Mouse (Mus musculus) thymus, postnatal 0 days (tissue): ENCODE measurements at regions not wholly inside any gene's neighbourhood (a gene's known extent, or its start where the extent isn't known, plus 50 kb on each side); places are given as distances from the start of the nearest gene placed in this dataset.

Experiments
- DNase-seq: peaks from one replicate; pipeline ENCODE4 v3.0.0-alpha.2; 2015; ENCODE audit warnings: low spot score

- DNase-seq = no peak
Observed at GRCm38 (mm10) chr9:51518376-51518775, 189.7 kb upstream of the 1810046K07Rik start.

DNA sequence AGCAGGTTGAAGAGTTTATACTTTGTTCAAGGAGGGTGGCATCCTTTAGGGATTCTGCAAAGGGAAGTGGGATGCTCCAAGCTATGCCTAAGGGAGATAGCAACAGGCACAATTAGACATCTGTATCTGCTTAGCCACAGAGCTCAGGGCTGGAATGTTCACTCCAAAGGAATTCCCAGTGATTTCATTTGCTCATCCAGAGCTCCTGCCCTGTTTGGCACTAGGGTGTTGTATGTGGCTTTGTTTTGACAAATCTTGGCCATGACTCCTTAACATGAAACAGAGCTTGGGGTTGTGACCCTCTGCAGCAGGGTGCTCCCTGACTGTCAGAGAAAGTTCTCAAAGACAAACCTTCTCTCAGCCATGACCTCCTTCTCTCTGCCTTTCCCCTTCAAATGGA, 194.8 kb upstream of the 1810046K07Rik start:
- DNase-seq = no peak

DNA sequence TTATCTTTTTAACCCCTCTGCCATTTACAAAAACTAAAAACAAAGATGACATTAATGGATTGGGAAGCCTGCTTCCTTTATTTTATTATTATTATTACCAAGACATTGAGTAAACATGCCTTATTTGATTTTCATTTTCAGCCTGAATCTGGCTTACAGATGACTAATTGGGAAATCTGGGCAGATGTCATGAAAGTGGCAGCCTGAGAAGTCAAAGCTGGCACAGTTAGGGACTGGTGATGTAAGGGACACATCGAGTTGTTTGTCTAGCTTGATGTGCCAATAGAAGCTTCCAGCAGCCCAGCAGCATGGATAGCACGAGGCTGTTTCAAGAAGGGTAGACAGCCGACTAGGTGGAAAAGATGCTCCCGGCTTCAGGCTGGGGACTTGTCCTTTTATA, 197.2 kb upstream of the 1810046K07Rik start:
- DNase-seq = no peak

- no peak for DNase-seq
Observed at GRCm38 (mm10) chr9:51538894-51539293, 210.2 kb upstream of the 1810046K07Rik start.

DNA sequence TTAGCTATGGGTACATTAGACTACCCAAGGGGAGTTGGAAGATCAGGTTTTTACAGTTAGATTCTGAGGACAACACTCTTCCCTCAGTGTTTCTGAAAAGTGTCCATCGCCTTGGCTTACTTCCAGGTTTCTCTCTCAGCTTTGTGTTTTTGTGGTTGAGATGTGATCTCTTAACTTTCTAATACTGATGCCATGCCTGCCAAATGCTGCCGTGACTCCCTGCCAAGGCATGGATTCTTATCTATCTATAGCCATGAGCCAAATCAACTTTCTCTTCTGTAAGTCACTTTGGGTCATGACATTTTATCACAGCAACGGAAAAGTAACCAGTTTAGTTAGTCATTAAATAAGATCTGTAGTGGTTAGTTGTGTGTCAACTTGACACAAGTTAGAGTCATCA, 213.2 kb upstream of the 1810046K07Rik start:
- DNase-seq = no peak

DNA sequence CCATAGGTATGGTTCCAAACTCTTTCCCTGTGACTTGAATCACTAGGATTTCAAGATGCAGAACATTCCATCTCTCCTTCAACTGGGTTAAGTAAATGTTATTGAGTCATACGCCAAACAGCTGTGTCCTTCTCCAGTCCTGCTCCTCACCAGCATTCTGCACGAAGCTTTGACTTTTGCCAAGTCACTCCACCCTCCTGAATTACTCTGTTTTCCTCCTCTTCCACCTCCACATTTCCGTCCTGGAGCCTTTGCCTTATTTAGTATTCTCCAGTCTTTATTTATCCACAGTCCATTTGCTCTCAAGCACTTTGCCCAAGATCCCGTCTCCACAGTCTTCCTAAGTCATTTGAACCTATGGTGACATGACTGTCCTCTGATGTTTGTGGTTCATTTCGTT, 193.1 kb upstream of the Arhgap20 start:
- no peak for DNase-seq

- no peak for DNase-seq
Observed at GRCm38 (mm10) chr9:51581601-51582000, 183.5 kb upstream of the Arhgap20 start.

DNA sequence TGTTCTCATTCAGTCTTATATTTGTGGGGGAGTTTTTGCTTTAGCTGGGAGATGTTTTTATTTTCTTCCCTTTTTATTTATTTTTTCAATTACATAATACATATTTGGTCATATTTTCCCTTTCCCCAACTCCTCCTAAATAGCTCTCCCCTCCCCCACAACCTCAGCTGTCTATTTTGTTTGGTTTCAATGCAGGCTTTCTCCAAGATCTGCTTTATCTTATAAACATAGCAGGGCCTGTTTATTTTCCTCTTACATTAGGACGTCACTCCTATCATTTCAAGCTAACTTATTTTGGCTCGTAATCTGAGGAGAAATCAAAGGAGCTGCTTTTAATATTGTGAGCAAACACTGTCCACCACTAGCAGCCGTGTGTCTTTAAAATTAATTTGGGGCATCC, 171.4 kb upstream of the Arhgap20 start:
- no peak for DNase-seq

DNA sequence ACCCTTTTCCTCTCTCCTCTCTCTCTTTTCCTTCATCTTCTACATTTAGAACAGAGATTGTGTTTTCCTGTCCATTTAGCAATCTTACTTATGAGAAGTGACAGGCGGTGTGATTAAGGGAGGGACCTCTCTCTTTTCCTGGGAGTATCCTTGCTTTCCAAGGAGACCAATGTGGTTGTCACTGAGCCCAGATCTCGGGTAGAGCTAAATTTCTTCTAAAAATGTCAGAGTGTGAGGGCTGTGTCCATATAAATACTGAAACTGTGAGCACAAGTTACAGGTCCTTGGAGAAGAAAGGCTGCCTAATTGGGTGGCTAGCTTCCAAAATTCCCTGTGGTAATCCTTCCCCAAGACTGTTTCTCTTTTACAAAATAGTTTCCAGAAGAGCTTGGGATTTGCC, 166.4 kb upstream of the Arhgap20 start:
- no peak for DNase-seq

DNA sequence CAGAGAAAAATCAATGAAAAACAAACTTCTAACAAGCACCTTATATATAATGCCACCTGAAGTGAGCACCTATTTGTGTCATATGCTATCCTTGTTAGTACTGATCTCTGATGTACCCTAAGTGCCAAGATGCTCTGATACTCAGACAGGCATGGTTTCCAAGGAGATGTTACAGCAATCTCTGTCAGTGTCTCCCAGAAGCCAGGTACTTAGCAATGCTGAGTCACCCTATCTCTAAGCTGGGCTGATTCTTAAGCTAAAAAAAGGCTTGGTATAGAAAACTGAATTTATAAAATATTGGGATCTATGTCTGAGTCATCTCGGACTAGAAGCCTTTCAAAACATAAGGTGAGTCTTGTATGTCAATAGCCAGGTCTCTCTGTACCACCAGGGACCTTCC, 157.0 kb upstream of the Arhgap20 start:
- DNase-seq = no peak

- no peak for DNase-seq
Observed at GRCm38 (mm10) chr9:51608697-51609456, 156.3 kb upstream of the Arhgap20 start.

DNA sequence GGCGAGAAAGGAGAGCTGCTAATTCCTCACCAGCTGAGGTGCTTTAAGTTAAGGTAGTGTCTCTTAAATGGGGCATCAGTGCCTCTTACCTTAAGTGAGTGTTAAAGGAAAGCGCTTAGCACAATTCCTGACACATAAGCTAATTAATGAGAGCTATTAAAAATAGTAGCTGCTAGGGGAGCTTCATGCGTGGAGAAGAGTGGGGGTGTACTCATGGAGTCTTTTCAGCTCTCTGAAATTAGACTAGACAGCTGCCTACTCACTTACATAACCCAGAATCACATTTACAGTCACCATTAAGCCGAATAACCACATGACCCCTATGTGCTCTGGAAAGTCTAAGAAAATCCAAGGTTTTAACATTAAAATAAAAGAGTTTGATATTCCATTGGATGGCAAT, 139.0 kb upstream of the Arhgap20 start:
- no peak for DNase-seq

GRCm38 (mm10) chr9:51636097-51636496, 129.0 kb upstream of the Arhgap20 start:
- no peak for DNase-seq

DNA sequence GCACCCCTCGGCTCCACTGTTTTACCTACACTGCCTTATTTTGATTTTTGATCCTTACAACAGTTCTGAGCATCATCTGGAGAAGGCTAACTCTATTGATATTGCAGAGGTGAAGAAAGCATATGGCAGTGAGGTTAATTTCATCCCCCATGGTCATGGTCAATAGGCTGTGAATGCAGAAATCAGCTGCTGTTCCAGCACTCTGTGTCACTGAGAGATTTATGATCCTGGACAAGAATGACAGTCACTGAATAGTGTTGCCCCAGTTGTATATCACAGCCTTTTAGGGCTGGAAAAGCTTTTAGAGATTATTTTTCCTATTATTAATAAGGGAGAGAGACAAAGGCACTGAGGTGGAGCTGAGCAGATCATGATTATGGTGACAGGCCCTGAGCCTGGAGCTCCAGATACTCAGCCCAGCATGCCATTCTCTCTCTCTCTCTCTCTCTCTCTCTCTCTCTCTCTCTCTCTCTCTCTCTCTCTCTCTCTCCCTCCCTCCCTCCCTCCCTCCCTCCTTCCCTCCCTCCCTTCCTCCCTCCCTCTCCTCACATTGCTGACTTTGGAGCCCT, 128.5 kb upstream of the Arhgap20 start:
- DNase-seq = no peak

- no peak for DNase-seq
Observed at GRCm38 (mm10) chr9:51637131-51637920, 127.8 kb upstream of the Arhgap20 start.

DNA sequence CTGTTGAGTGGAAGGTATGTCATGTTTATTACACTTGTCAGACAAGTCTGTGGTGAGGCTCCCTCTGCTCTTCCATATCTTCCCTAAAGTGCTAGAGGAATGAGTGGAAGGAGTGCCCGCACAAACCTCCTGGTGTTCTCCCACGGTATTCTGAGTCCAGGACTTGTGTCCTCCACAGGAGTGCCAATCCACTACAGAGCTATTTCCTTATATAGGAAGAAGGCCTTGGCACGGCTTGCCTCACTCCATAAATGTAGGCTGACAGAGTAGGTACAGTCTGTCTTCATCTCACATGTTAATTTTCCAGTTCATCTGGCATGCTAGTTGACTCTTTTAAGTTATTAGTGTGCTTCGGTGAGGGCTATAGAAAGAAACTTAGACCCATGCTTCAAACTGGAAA, 123.4 kb upstream of the Arhgap20 start:
- DNase-seq = no peak

DNA sequence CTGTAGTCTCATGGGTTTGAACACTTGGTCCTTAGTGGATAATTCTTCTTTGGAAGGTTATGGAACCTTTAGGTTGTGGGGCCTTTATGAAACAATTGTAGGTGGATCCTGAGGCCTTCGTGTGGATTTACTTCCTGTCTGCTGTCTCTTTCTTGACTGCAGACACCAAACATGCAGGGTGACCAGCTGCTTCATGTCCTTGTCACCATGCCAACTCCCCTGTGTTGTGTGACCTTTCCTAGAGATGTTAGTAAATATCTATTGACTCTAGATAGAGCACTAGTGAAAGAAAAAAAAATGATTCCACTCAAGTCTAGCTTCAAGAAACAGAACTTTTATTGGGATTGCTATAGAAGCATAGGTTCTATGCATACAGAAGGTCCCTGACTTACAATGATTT, 119.7 kb upstream of the Arhgap20 start:
- DNase-seq = no peak

GRCm38 (mm10) chr9:51653376-51654292, 111.5 kb upstream of the Arhgap20 start:
- DNase-seq = no peak

GRCm38 (mm10) chr9:51654645-51655044, 110.5 kb upstream of the Arhgap20 start:
- DNase-seq = no peak

GRCm38 (mm10) chr9:51657796-51658195, 107.3 kb upstream of the Arhgap20 start:
- no peak for DNase-seq
